Mouse (Mus musculus) midbrain, embryonic 10.5 days (tissue): ENCODE data around the gene Gm20498. TPM values are rescaled to one million over a fixed set of nuclear protein-coding genes. Genes with fewer than 3 reads are reported as not detected.

ENCODE experiments used
- DNase-seq: peaks from one replicate; pipeline ENCODE4 v3.0.0-alpha.2; 2017; ENCODE audit warnings: low spot score
- H3K27ac ChIP-seq: fragments of 300-500 bp; sonication (generic); replicated peaks from 2 replicates; pipeline ENCODE4 v1.5.1; 2016; ENCODE audit warnings: mild to moderate bottlenecking
- H3K27me3 ChIP-seq: fragments of 300-500 bp; sonication (generic); 2 replicates; pipeline ENCODE4 v1.6.1; 2016; ENCODE audit warnings: low read depth, mild to moderate bottlenecking; ENCODE audit not compliant: poor library complexity, severe bottlenecking
- H3K36me3 ChIP-seq: fragments of 300-500 bp; sonication (generic); 2 replicates; pipeline ENCODE4 v1.6.1; 2016; ENCODE audit warnings: mild to moderate bottlenecking, moderate library complexity
- H3K4me1 ChIP-seq: fragments of 300-500 bp; sonication (generic); 2 replicates; pipeline ENCODE4 v1.6.1; 2016
- H3K4me3 ChIP-seq: fragments of 300-500 bp; sonication (generic); 2 replicates; pipeline ENCODE4 v1.5.1; 2016; ENCODE audit warnings: mild to moderate bottlenecking, moderate library complexity
- H3K9me3 ChIP-seq: fragments of 300-500 bp; sonication (generic); replicated peaks from 2 replicates; pipeline ENCODE4 v1.6.1; 2016; ENCODE audit warnings: mild to moderate bottlenecking
- WGBS: fragments of 180-500 bp; shearing (Covaris S2); methylation state at CpG from one replicate; pipeline ENCODE4 v1.1.7; 2016; 5-methylcytosine and 5-hydroxymethylcytosine counted together
- polyA plus RNA-seq: library from polyadenylated mRNA; unstranded; fragments of >200 nt; fragmentation: Nextera tagmentation; extraction: Ambion mirVana; gene quantifications from 2 replicates; pipeline ENCODE4 v1.2.1, GENCODE M21; 2016

Gm20498 gene
- polyA plus RNA-seq, 1 experiment from 2014 or later = 30.6 TPM

DNA sequence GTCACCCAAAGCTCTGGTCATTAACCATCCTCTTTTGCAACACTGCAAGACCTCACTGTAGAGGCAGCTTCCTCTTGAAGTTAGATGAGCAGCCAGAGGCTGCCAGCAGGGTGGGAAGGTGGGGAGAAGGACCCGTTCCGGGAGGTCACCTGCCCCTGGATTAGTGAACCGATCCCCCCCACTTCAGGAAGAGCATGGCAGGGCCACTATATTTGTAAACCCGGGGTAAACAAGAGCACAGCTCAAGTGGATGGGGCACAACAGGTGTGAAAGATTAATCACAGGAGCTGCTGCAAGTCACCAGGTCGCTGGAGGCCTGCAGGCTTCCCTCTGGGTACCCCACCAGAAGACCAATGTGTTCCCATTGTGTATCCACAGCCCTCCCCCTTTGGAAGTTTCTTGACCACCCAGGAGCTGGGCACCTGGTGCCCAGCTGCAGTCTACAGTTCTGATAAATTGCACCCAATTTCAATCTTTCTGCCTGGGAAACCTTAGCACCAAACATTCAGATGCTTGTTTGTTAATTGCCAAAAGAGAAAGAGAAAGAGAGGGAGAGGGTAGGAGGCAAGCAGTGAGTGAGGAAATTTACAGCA is 201.6 kb downstream of the Gm20498 start:
- Histone ChIP-seq H3K4me1 (peaks cover 34% of the 10 kb centered on the region), H3K27me3 (peaks cover 48% of the 10 kb centered on the region), H3K4me3 (peak overlapping the region; percentile 70), H3K27ac (peak overlapping the region; percentile 83), H3K9me3 (no peaks in the 10 kb centered on the region), H3K36me3 (no peaks in the 10 kb centered on the region)
- 36% methylated on average over 5 of the region's 5 CpGs for WGBS
- no peak for DNase-seq

DNA sequence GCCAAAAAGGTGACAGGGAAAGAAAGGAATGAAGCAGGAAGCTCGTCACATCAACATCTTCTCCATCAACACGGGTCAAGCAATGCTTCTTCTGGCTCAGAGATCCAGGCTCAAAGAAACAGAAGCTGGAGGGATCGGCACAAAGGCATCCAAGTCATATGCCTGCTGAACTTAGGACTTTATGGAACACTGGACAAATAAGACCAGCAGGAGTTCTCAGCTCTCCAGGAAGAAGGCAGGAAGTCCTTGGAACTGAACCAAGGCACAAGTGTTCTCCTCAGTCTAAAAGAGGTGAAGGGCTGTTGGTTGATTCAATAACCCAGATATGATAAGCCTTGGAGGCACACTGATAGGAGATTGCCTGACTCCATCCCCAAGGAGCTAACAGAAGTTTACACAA is 207.7 kb downstream of the Gm20498 start:
- Histone ChIP-seq H3K36me3 (no peaks in the 10 kb centered on the region), H3K4me3 (no peak overlapping the region), H3K27ac (no peak overlapping the region), H3K4me1 (peaks cover 15% of the 10 kb centered on the region), H3K9me3 (no peaks in the 10 kb centered on the region), H3K27me3 (no peaks in the 10 kb centered on the region)
- DNase-seq = no peak
- WGBS = 85% methylated on average over 3 of the region's 3 CpGs

DNA sequence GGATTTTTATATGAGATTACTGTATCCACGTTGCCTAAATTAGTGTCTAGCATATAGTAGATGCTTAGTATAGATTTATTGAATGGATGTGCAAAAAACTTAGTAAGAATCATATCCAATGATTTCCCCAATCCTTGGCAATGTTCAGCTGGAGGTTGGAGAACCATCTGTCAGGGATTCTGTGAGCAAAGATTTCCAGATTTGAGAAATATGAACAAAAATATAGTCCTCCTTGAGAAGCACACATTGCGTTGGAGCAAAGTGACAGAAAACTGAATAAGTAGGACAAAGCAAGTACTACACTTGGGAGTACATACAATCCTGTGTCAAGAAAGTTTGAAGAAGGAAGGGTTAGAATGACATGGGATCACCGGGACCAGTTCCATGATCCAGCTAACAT is 208.6 kb downstream of the Gm20498 start:
- Histone ChIP-seq H3K27ac (no peak overlapping the region), H3K36me3 (no peaks in the 10 kb centered on the region), H3K4me1 (peaks cover 17% of the 10 kb centered on the region), H3K9me3 (no peaks in the 10 kb centered on the region), H3K27me3 (no peaks in the 10 kb centered on the region), H3K4me3 (no peak overlapping the region)
- no peak for DNase-seq
- 92% methylated on average over 3 of the region's 3 CpGs for WGBS

DNA sequence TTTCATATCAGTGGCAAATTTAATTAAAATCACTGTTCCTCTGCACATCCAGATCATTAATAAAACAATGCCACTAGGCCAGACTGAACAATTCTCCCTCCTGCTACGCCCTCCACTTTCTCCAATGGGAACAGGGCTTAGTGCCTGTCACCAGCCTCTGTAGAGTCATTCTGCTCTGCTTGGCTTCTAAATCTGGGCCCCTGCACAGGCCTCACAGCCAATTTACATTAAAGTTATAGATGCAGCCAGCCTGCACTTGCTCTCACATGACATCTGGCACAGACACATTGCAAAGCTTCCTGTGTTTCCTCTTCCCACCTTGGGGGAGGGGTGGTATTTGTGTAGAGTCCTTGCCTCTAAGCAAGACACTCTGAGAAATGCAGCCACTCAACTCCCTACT is 211.7 kb downstream of the Gm20498 start:
- peaks cover 25% of the 10 kb centered on the region for H3K4me1 ChIP-seq
- DNase-seq = no peak
- H3K27me3 ChIP-seq = no peaks in the 10 kb centered on the region
- 81% methylated on average over 1 of the region's 1 CpGs for WGBS
- no peaks in the 10 kb centered on the region for H3K9me3 ChIP-seq
- no peak overlapping the region for H3K4me3 ChIP-seq
- no peaks in the 10 kb centered on the region for H3K36me3 ChIP-seq
- peak overlapping the region; percentile 14; the same call in 1 of the 2 replicates for H3K27ac ChIP-seq

DNA sequence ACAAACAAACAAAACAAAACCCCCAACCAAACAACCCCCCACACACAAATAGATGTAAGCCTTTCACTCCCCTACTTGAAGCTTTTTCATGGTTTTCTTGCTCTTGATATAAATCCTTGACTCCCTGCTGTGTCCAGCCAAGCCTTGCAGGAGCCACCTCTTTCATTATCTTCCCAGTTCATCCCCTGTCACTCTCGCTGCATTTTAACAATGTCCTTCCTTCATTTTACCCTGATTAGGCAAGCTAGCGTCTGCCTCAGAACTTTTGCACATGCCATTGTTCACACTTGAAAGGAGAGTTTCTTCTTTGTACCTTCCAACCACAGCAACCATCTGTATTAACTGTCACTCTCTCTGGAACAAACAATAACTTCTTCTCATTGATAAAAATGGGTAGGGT is 214.9 kb downstream of the Gm20498 start:
- H3K27ac ChIP-seq = no peak overlapping the region
- no peaks in the 10 kb centered on the region for H3K9me3 ChIP-seq
- peak; percentile 28 for DNase-seq
- peaks cover 25% of the 10 kb centered on the region for H3K4me1 ChIP-seq
- H3K27me3 ChIP-seq = no peaks in the 10 kb centered on the region
- H3K4me3 ChIP-seq = no peak overlapping the region
- peaks cover 17% of the 10 kb centered on the region for H3K36me3 ChIP-seq
- 6% methylated on average over 2 of the region's 2 CpGs for WGBS

DNA sequence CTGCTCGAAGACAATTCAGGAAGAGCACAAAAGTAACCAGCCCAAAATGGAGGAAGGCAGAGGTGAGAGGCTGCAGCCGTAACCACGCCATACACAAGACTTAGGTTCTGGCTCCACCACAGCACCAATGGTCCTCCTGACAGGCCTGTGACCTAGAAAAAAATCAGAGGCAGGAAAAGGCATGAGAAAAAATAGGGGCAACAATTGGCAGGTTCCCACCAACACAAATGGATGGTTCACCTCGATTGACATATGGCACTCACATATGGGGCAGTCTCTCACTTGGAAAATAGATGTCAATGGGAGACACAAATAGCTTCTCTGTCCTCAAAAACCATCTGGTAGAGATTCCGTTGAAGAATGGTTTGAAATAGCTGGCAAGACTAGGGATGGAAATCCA is 216.8 kb downstream of the Gm20498 start:
- H3K27me3 ChIP-seq = no peaks in the 10 kb centered on the region
- H3K4me1 ChIP-seq = peaks cover 20% of the 10 kb centered on the region
- DNase-seq = no peak
- peaks cover 17% of the 10 kb centered on the region for H3K36me3 ChIP-seq
- 92% methylated on average over 5 of the region's 5 CpGs for WGBS
- no peaks in the 10 kb centered on the region for H3K9me3 ChIP-seq
- H3K27ac ChIP-seq = no peak overlapping the region
- H3K4me3 ChIP-seq = no peak overlapping the region

Other genes with a start within 250 kb of the Gm20498 start
- 1.3 TPM in 2 replicates for gene Slc8a3, start 199.7 kb downstream of the Gm20498 start, polyA plus RNA-seq
- 0.17 and 0.23 TPM in 2 replicates for gene Gm4787, start 153.4 kb downstream of the Gm20498 start, polyA plus RNA-seq
- 0.47 and 0.49 TPM in 2 replicates for gene Adam4, start 111.0 kb downstream of the Gm20498 start, polyA plus RNA-seq
- gene Cox16, start 47.8 kb downstream of the Gm20498 start, polyA plus RNA-seq = 125 and 129 TPM in 2 replicates
- gene Synj2bp, start within 50 bp of the Gm20498 start, polyA plus RNA-seq = 34.2 and 38.6 TPM in 2 replicates
- 0.27 and 0.38 TPM in 2 replicates for gene Adam21, start 35.6 kb upstream of the Gm20498 start, polyA plus RNA-seq
- gene Med6, start 62.1 kb upstream of the Gm20498 start, polyA plus RNA-seq = 85.2 and 86.1 TPM in 2 replicates
- gene Ttc9, start 98.3 kb upstream of the Gm20498 start, polyA plus RNA-seq = 2.0 and 2.6 TPM in 2 replicates
- 0.72 and 1.2 TPM in 2 replicates for gene Map3k9, start 248.3 kb upstream of the Gm20498 start, polyA plus RNA-seq